Mouse (Mus musculus) leukemia stem cell, adult 10-12 weeks (primary cell): ENCODE measurements around the gene Fam110a. TPM values are rescaled to one million over a fixed set of nuclear protein-coding genes. Genes with fewer than 3 reads are reported as not detected.

ENCODE experiments used
- polyA plus RNA-seq: library from polyadenylated mRNA; stranded (reverse); fragments of >175 nt; gene quantifications from 2 replicates; pipeline ENCODE4 v1.2.3, GENCODE M21; 2012; ENCODE audit warnings: low replicate concordance

Fam110a gene
- 15.1 and 17.2 TPM in 2 replicates for polyA plus RNA-seq

DNA sequence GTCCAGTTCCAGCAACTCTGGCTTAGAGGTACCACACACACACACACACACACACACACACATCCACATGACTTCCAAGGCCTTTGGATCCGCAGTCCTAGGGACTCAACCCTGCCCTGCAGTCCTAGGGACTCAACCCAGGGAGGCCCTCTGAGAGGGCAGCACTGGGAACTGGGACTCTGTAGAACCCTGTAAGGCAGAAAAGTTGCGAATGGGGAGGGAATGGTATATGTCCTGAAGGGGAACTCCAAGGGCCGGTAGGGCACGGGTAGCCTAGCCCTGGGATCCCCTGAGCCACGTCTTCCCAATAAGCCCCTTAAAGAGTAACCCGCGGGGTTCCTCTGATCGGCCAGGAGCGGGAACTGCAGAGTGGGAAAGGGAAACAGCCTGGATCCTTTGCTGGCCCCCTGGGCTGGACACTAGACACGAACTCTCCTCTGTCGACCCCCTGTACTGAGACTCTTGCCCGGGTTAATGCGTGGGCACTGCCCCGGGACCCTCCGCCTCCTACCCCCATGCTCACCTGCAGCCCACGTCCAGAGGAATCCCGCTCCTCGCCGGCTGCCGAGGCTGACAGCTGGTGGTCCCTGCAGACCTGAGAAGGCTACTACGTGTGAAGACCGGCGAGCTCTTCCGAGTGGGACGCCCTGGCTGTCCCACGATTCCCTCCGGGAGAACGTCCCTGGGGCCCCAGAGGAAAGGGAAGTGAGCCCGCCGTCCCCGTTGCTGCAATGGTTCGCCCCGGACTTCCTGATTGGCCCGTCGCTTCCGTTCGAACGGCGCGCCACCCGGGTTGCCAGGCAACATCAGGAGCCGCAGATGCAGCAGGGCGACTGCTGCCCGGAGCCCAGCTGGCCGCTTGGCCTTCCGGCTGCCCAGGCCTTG is at the start of gene Fam110a:
TSS of gene Fam110a (minus strand) at position 750 of the 885 bp plus-strand sequence.

DNA sequence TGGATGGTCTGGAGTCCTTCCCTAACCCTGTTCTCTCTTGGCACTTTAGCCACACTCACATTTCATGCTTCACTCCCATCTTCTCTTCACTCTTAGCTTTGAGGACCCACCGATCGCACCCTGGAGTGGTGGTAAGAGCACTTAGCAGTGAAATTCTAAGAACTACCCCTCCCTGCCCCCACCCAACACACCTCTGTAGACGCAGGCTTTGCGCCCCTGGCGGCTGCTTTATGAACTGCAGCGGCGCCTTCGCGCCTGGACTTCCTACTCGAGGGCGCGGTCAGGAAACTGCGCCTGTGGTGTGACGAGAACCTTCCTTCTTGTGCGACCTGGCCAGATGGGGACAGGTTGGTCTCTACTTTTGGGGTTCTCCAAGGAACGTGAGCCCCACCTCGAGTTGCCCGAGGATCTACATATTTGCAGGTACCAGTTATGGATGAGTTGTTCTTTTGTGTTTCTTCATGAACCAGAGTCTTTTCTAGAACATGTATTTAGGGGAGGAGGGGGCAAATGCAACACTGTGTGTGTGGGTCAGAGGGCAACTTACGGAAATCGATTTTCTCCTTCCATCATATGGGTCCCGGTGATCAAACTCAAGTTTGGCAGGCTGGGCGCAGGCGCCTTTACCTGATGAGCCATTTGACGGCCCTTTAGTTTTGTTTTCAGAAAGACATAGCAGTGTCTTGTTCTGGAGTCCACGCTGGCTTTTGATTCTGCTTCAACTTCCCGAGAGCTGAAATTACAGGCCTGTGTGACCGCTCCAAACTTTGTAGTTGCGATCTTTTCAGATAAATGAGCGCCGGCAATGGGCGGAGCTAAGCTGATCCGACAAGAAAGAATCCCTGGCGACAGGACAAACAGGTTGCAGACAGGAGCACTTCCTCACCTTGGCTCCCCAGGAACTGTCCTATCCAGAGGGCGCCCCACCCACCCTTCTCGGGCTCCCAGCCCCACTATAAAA is 16.5 kb upstream of the Fam110a start, which contains the start of gene Slc52a3:
TSS of gene Slc52a3 (plus strand) at position 283 of the 961 bp plus-strand sequence.

Other genes starting within 250 kb of the Fam110a start
- 8.4 and 116 TPM in 2 replicates for gene Psmf1, start 236.0 kb downstream of the Fam110a start, polyA plus RNA-seq
- not detected in 2 replicates for gene Rspo4, start 137.3 kb downstream of the Fam110a start, polyA plus RNA-seq
- not detected in 2 replicates for gene Angpt4, start 69.0 kb downstream of the Fam110a start, polyA plus RNA-seq
- 0.84 and 1.2 TPM in 2 replicates for gene Slc52a3, start 16.3 kb upstream of the Fam110a start, polyA plus RNA-seq
- gene Scrt2, start 101.3 kb upstream of the Fam110a start, polyA plus RNA-seq = not detected in 2 replicates
- gene Srxn1, start 125.3 kb upstream of the Fam110a start, polyA plus RNA-seq = 7.5 and 26.2 TPM in 2 replicates
- gene Tcf15, start 163.3 kb upstream of the Fam110a start, polyA plus RNA-seq = 0.25 and 2.0 TPM in 2 replicates
- gene Csnk2a1, start 246.6 kb upstream of the Fam110a start, polyA plus RNA-seq = 6.0 and 28.5 TPM in 2 replicates